Mouse (Mus musculus) bone marrow, adult 2 months (tissue): ENCODE measurements around the gene Gls. TPM values are rescaled to one million over a fixed set of nuclear protein-coding genes. Genes with fewer than 3 reads are reported as not detected.

Experiments used
- H3K27ac ChIP-seq: fragments of 200-500 bp; 2 replicates; pipeline ENCODE4 v1.5.1; 2012; ENCODE audit warnings: low read depth, mild to moderate bottlenecking, control low read depth, inconsistent platforms, low read length; ENCODE audit not compliant: control insufficient read depth, poor library complexity, insufficient read depth
- H3K4me1 ChIP-seq: fragments of 200-500 bp; 2 replicates; pipeline ENCODE4 v1.6.1; 2011; ENCODE audit warnings: low read length; ENCODE audit not compliant: control insufficient read depth, insufficient read depth
- H3K4me3 ChIP-seq: fragments of 200-500 bp; replicated peaks from 2 replicates; pipeline ENCODE3; 2011; ENCODE audit warnings: mild to moderate bottlenecking, low read depth, low read length, control low read depth; ENCODE audit not compliant: control insufficient read depth
- CTCF ChIP-seq: fragments of 200-500 bp; IDR thresholded peaks from 2 replicates; pipeline ENCODE4 v1.5.1; 2011; ENCODE audit warnings: low read length, control low read depth; ENCODE audit not compliant: control insufficient read depth, insufficient read depth
- POLR2A ChIP-seq: fragments of 200-500 bp; IDR thresholded peaks from 2 replicates; pipeline ENCODE4 v1.6.1; 2011; ENCODE audit warnings: low read depth, mild to moderate bottlenecking, control low read depth, low read length, borderline replicate concordance; ENCODE audit not compliant: control insufficient read depth
- WGBS: fragments of 180-500 bp; shearing (Covaris S2); methylation state at CpG from one replicate; pipeline ENCODE4 v1.1.7; 2018; 5-methylcytosine and 5-hydroxymethylcytosine counted together
- polyA plus RNA-seq: library from polyadenylated mRNA; stranded (reverse); fragments of >200 nt; gene quantifications from 2 replicates; pipeline ENCODE4 v1.2.4, GENCODE M21; 2011; ENCODE audit warnings: low replicate concordance; ENCODE audit not compliant: missing spikeins, insufficient read depth, insufficient read length

Gls gene
- polyA plus RNA-seq, 1 experiment: 43.1 TPM

GRCm38 (mm10) chr1:52230404-52230803 lies 2.6 kb downstream of the Gls start:
- H3K27ac ChIP-seq: no peak overlapping the region
- no peaks in the 10 kb centered on the region; the same call in none of the 2 replicates for H3K4me1 ChIP-seq
- WGBS: 30% methylated on average over 1 of the region's 1 CpGs
- H3K4me3 ChIP-seq: no peak overlapping the region
- TF ChIP-seq CTCF (no peak), POLR2A (no peak)

DNA sequence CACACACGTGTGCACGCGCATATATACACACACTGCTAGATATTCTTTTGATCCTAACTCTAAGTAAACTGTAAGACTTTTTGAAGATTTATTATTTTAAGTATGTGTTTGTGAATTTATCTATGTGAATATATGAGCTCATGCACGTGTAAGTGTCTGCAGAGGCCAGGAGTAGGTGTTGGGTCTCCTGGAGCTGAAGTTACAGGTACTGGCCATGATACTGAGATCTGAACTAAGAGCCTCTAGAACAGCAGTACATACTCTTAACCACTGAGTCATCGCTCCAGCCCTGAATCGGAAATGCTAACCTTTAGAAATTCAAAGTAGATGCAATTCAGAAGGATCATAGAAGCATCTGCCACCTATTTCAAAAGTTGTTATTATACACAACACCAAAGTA lies 4.9 kb downstream of the Gls start:
- no peak overlapping the region for H3K27ac ChIP-seq
- 72% methylated on average over 6 of the region's 6 CpGs for WGBS
- H3K4me1 ChIP-seq: no peaks in the 10 kb centered on the region; the same call in 1 of the 2 replicates
- H3K4me3 ChIP-seq: no peak overlapping the region
- TF ChIP-seq POLR2A (no peak), CTCF (no peak)

GRCm38 (mm10) chr1:52226416-52226815 lies 6.6 kb downstream of the Gls start:
- no peak overlapping the region for H3K4me3 ChIP-seq
- no peak overlapping the region for H3K27ac ChIP-seq
- no peaks in the 10 kb centered on the region; the same call in 1 of the 2 replicates for H3K4me1 ChIP-seq
- TF ChIP-seq CTCF (no peak), POLR2A (no peak)

DNA sequence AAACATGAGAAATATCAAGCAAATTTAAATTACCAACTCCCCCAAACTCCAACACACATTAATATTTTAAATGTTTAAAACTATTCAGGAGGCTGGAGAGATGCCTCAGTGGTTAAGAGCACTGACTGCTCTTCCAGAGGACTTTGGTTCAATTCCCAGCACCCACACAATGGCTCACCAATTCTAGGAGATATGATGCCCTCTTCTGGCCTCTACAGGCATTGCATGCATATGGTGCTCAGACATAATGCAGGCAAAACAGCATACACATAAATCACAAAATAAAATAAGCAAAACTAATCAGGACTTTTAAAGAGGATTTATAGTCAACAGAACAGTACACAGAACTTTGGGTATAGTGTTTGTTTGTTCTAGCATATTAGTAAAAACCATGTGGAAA lies 16.3 kb downstream of the Gls start:
- no peak overlapping the region for H3K27ac ChIP-seq
- no peaks in the 10 kb centered on the region for H3K4me1 ChIP-seq
- no peak overlapping the region for H3K4me3 ChIP-seq
- TF ChIP-seq POLR2A (no peak), CTCF (no peak)

- no peak overlapping the region for H3K27ac ChIP-seq
- no peak overlapping the region for H3K4me3 ChIP-seq
- no peak for TF ChIP-seq POLR2A
- no peak for TF ChIP-seq CTCF
- 96% methylated on average over 2 of the region's 2 CpGs for WGBS
- no peaks in the 10 kb centered on the region for H3K4me1 ChIP-seq
These were observed 50.0 kb downstream of the Gls start for GRCm38 (mm10) chr1:52182992-52183391.

GRCm38 (mm10) chr1:52181994-52182393 lies 51.0 kb downstream of the Gls start:
- TF ChIP-seq POLR2A (no peak), CTCF (no peak)
- Histone ChIP-seq H3K4me1 (no peaks in the 10 kb centered on the region), H3K27ac (no peak overlapping the region), H3K4me3 (no peak overlapping the region)

DNA sequence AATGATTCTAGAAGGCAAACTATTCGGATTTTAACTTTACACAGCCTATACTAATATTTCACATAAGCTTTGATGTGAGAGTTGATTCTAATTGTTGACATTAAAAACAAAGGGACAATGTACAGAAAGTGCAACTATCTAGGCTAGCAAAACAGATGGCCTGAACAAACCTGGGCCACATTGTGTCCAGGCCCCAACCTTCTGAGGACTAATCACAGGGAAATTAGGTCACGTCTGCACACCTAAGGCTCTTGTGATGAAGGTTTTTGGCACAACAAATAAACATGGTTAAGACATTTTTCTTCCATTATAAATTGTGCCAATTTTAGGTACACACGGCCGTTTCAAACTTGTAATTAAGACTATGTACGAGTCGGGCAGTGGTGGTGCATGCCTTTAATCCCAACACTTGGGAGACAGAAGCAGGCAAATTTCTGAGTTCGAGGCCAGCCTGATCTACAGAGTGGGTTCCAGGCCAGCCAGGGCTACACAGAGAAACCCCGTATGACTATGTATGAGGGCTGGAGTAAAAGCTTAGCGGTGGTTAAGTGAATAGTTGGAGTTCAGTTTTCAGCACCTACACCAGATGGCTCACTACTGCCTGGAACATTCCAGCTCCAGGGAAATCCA lies 53.0 kb downstream of the Gls start:
- H3K4me1 ChIP-seq: no peaks in the 10 kb centered on the region
- no peak overlapping the region for H3K4me3 ChIP-seq
- 94% methylated on average over 9 of the region's 9 CpGs for WGBS
- H3K27ac ChIP-seq: no peak overlapping the region
- TF ChIP-seq POLR2A (no peak), CTCF (no peak)

- TF ChIP-seq POLR2A (no peak), CTCF (no peak)
- H3K4me1 ChIP-seq: no peaks in the 10 kb centered on the region; the same call in 1 of the 2 replicates
- WGBS: 77% methylated on average over 2 of the region's 2 CpGs
- no peak overlapping the region for H3K27ac ChIP-seq
- H3K4me3 ChIP-seq: no peak overlapping the region
These were observed 56.0 kb downstream of the Gls start for GRCm38 (mm10) chr1:52176999-52177398.

DNA sequence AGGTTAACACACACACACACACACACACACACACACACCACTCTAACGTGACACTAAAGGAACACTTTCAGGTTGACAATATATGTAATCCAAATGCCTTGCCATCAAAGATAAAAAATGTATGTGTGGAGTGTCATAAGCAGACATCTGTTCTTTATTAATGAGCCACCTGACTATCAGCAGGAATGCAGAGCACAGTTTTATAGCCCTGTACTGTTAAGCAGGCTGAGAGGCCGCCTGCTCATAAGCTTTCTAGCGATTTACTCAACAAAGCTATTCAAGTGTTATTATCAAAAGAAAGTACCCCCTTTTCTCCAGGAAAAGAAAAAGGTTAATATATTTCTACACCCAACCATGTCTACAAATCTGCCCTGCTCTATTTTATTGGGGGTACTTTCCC lies 57.0 kb downstream of the Gls start:
- TF ChIP-seq CTCF: no peak
- TF ChIP-seq POLR2A: no peak
- no peak overlapping the region for H3K27ac ChIP-seq
- H3K4me3 ChIP-seq: no peak overlapping the region
- WGBS: 79% methylated on average over 3 of the region's 3 CpGs
- no peaks in the 10 kb centered on the region; the same call in 1 of the 2 replicates for H3K4me1 ChIP-seq
